Mouse (Mus musculus): ENCODE measurements at regions not wholly inside any gene's neighbourhood (a gene's known extent, or its start where the extent isn't known, plus 50 kb on each side); places are given as distances from the start of the nearest gene placed in this dataset.

- TF ChIP-seq CTCF (IDR thresholded peaks at IDR 0.05; ENCODE audit: low read depth): no peak
- TF ChIP-seq EP300 (IDR thresholded peaks at IDR 0.05; ENCODE audit: low read depth): no peak
Observed at GRCm38 (mm10) chr10:12248853-12249252, 620.3 kb downstream of the Utrn start.
